Mouse (Mus musculus) kidney, adult 18-20 months (tissue): ENCODE data around the gene Polr2b.
A peak's percentile ranks its signal among the peaks of the same experiment; 100 is the strongest.

ENCODE experiments used
- DNase-seq: peaks from one replicate; pipeline ENCODE4 v3.0.0; 2021

Polr2b gene

DNA sequence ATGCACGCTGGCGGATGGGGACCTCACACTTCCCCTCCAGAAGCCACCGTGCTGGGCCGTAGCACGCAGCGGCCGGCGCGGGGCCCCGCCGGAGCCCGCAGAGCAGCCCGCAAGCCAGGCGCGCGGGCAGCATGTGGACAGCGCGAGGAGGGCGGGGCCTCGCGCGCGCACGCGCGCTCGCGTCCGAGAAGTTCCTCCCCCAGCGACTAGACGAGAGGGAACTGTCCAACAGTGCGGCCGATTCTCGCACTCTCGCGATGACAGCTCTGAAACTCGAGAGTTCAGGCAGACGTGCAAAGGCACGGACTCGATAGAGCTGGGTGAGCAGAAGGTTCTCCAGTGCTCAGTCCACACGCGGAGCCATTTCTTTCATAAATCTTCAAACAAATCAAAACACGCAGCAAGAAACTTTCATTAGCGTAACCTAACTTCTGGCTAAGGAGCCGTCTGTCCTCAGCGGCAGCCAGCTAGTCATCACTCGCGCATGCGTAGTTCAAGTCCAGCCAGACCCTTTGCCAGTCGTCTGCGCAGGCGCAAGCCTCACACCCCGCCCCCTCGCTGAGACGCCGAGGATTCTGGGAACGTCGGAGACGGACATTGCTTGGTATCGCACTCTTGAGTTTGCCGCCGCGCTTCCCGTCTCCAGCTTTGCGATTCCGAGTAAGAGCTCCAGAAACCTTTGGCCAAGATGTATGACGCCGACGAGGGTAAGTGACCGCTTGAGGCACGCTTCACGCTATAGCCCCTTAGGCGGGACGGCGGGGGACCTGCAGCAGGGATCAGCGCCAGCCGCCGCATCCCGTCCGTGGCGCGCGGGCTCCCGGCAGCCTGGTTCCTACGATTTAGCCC lies at the start of gene Polr2b, which contains the start of gene Noa1:
Gene Polr2b (plus strand): TSS at position 224 of the 849 bp plus-strand sequence.
Gene Noa1 (minus strand): TSS at position 161 of the 849 bp plus-strand sequence.
- peak; percentile 99 for DNase-seq

DNA sequence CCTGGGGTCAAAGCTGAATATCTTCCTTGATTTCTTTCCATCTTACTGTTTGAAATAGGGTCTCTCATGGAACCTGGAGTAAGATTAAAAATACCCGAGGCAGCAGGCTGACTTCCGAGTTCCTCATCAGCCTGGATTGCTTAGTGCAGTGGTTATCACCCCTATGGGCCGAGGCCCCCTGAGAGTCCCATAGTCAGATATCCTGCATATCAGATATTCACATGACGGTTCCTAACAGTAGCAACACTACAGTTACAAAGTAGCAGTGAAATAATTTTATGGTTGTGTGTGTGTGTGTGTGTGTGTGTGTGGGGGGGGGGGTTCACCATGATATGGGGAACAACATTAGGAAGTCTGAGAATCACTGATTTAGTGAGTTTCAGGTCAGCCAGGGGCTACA lies 48.8 kb upstream of the Polr2b start:
- no peak for DNase-seq

DNA sequence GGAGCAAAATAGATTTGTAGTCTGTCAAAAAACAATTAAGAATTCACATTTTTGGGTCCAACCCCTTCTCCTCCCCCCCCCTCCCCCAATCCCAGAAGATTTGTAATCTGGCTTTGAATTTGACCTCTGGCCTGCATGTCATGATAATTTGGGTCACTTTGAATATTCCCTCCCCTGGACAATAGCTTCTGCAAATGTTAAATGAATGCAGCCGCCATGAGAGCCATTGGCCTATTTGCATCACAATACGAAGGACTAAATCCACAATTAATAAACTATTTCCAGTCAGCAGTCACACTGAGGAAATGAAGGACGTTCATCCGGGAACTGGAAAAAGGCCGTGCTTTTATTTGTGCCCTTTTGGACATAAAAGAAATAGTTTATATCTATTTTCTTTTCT lies 47.8 kb upstream of the Polr2b start:
- DNase-seq = no peak

DNA sequence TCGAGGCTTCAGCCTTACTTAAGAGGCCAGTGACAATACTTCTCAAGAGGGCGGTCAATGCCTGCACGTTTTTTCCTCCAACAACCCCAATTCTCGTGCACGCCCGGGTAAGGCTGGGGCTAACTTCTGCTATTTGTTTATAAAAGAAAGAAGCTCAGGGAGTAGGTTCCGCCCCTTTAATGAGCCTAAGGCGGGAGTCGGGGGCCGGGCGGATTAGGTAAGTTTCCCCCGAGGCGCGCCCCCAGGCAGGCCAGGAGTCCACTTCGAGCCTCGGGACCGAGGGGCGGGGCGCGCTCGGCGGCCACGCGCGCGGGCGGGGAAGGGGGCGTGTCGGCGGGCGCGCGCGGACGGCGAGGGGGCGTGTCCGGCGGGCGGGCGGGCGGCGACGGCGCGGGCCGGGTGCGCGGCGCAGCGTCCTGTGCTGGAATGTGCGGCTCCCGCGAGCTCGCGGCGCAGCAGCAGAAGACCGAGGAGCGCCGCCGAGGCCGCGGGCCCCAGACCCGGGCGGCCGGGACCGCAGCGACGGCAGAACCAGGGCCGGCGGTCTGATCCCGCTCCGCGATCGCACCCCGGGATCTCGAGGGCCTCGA lies 44.8 kb upstream of the Polr2b start, which contains the start of gene Rest:
Gene Rest (plus strand): TSS at position 411 of the 590 bp plus-strand sequence.
- DNase-seq = peak; percentile 84

DNA sequence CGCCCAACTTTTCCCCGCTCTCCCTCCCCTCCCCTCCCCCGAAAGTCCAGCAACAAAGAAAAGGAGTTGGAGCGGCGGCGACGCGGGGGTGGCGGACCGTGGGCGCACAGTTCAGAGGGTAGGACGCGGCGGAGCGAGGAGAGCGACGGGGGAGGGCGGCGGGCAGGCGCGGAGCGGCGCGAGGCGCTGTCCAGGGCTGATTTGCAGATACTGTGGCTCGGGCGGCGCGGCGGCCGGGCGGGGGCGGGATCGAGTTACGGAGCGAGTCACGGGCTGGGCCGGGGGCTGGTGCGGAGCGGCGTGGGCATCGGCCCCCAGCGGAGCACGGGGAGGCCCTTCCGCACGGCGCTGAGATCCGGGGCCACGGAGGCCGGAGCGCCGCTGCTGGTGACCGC lies 44.3 kb upstream of the Polr2b start:
- peak; percentile 76 for DNase-seq

DNA sequence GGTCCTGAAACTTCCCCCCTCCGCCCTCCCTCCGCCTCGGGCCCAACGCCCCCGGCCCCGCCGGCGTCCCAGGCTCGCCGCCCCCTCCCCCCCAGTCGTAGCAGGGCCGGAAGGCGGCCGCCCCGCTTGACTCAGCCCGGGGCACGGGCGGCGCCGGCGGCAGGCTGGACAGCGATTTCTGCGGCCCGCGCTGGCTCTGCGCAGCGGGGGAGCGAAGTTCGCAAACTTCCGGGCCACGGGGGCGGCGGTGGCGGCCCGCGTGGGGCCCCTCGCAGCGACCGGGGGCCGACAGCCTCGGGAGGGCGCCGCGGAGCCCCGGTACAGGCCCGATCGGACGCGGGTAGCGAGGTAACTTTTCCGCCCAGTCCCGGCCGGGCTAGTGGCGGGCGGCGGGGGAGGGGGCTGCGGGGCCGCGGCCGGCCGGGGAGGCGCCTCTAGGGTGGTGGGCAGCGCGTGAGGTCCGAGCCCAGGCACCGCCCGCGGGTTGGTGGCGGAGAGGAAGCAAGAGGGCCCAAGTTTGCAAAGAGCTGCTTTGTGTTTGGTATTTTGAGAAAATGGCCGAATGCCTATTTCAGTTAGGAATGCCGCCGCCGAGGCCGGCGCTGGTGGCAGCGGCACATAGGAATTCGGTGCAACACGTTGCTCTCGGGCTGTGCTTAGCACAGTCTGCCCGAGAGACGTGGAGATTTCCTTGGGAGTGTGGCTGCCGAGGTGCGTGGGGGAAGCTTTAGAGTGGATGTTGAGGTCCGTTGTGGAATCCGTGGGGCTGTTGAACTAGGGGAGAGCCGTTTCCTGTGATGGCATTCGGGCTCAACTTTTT lies 43.7 kb upstream of the Polr2b start:
- peak; percentile 76 for DNase-seq

DNA sequence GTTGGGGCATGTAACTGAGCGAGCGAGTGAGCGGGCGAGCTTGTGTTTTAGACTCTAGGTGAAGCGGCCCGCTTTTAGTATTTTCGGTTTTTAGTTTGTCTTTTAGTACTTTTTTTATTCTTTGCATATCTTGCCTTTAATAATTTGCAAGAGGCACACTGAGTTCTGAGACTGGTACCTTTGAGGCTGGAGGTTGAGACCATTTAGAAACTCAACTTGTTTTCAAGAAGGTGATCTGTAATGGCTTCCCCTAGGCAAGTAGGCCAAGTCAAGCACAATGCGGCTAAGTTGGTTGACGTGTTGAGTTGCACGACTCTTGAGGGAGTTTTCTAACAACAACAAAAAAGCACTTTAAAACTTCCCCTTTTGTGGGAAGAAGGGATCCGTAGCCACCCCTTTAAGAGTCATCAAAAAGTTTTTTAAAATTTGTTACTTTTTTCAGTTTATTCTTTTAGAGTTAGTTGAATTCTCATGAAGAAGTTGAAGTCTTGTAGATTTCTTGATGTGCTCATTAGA lies 43.0 kb upstream of the Polr2b start:
- no peak for DNase-seq

DNA sequence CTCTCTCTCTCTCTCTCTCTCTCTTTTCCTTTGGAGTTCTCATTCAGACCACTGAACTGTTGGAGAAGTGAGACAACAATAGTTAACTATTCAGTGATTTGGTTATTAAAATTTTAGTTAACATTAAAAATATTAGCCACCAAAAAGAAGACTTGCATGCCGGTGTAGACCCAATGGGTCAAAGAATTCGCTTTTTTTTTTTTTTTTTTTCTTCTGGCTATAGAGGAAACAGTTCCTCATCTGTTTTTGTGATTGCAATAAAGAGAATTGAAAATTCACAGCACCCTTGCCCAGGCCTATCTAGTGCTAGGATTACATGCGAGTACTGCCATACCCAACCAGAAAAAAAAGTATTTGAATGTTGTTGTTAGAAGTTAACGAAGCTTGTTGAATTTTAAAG lies 42.5 kb upstream of the Polr2b start:
- no peak for DNase-seq

DNA sequence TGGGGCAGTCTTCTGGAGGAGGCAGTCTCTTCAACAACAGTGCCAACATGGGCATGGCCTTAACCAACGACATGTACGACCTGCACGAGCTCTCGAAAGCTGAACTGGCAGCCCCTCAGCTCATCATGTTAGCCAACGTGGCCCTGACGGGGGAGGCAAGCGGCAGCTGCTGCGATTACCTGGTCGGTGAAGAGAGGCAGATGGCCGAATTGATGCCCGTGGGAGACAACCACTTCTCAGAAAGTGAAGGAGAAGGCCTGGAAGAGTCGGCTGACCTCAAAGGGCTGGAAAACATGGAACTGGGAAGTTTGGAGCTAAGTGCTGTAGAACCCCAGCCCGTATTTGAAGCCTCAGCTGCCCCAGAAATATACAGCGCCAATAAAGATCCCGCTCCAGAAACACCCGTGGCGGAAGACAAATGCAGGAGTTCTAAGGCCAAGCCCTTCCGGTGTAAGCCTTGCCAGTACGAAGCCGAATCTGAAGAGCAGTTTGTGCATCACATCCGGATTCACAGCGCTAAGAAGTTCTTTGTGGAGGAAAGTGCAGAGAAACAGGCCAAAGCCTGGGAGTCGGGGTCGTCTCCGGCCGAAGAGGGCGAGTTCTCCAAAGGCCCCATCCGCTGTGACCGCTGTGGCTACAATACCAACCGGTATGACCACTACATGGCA lies 41.9 kb upstream of the Polr2b start:
- no peak for DNase-seq

DNA sequence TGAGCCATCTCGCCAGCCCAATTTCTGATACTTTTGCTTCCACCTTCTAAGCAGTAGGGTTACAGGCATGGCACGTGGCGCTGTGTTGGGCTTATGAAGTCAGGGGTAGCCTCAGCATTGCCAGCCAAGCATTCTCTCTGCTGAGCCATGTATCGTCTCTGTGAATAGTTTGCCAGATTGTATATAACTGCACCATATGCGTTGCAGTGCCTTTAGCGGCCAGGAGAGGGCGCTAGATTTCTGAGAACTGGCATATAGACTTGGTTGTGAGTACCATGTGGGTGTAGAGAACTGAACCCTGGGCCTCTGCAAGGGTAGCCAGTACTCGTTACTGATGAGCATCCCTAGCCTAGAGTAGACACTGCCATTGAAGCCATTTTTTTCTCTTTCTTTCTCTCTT lies 40.5 kb upstream of the Polr2b start:
- no peak for DNase-seq

DNA sequence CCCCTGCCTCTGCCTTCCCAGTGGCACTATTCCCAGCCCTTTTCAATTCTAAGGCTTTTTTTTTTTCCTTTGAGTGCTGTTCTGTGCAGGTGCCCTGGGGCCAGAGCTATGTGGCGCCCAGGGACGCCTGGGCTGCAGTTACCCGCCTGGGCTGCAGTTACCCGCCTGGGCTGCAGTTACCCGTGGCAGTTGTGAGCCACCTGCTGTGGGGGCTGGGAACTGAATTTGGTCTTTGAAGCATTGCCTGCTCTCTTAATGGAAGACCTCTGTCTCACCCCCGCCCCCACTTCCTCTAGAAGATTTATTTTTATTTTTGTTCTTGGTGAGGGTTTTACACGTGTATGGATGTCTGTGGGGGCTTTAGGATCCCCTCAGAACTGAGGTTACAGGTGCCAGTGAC lies 36.8 kb upstream of the Polr2b start:
- no peak for DNase-seq

DNA sequence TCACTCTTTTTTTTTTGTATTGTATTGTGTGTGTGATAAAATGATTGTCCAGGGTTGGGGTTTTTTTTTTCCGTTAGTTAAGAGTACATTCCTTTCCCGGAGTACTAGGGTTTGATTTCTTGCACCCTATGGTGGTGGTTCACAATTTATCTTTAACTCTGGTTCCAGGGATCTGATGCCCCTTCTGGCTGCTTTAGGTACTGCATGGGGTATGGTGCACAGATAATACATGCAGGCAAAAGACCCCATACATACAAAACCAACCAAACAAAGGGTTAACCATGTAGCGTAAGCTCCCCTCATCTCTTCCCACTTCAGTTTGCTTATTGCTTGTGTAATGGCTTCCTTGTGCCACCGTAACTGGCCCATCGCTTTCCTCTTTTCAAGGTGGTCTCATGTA lies 34.0 kb upstream of the Polr2b start:
- DNase-seq = peak; percentile 40

DNA sequence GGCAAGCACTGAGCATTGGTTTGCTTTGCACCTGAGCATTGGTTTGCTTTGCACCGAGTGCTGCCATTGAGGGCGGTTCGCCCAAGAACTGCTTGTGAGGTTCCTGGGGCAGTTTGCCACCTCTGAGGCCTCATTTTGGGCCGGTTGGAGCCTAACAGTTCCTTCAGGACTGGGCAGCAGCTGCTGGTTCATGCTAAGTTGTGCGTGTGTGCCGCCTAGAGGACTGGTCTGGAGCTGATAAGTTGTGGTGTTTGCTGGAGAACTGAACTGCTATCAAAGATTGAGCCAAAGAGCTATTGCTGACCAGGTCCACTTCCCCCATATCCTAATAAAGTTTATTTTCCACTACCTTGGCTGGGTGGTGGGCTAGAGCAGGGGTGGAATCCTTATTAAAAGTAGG lies 32.7 kb upstream of the Polr2b start:
- no peak for DNase-seq

DNA sequence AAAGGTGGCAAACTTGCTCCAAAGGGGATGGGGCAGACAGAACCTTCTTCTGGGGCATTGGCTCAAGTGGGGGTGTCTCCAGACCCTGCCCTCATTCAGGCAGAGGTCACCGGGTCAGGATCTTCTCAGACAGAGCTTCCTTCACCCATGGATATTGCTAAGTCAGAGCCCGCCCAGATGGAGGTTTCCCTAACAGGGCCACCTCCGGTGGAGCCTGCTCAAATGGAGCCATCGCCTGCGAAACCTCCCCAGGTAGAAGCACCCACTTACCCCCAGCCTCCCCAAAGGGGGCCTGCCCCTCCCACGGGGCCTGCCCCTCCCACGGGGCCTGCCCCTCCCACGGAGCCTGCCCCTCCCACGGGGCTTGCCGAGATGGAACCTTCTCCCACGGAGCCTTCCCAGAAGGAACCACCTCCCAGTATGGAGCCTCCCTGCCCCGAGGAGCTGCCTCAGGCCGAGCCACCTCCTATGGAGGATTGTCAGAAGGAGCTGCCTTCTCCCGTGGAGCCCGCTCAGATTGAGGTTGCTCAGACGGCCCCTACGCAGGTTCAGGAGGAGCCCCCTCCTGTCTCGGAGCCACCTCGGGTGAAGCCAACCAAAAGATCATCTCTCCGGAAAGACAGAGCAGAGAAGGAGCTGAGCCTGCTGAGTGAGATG lies 28.3 kb upstream of the Polr2b start:
- no peak for DNase-seq

DNA sequence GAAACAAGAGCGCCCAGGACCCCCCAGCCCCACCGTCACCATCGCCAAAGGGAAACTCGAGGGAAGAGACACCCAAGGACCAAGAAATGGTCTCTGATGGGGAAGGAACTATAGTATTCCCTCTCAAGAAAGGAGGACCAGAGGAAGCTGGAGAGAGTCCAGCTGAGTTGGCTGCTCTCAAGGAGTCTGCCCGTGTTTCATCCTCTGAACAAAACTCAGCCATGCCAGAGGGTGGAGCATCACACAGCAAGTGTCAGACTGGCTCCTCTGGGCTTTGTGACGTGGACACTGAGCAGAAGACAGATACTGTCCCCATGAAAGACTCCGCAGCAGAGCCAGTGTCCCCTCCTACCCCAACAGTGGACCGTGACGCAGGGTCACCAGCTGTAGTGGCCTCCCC lies 27.7 kb upstream of the Polr2b start:
- no peak for DNase-seq

DNA sequence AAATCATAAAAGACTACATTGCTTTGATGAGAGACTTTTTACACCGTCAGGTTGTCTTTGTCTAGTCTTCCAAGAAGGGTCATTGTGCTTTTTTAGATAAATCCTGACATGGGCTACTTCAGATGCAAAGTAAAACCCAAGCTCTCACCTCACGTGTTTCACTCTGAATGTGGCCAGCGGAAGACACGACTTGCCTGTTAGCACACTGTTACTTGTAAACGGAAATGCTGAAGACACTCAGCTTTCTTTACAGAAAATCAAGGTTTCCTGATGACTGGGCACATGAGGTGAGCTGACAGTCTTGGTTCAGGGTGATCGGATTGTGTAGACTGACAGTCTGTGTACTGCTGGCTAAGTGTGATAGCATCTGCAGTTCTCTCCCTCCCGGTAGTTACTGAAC lies 24.3 kb upstream of the Polr2b start:
- DNase-seq = no peak

DNA sequence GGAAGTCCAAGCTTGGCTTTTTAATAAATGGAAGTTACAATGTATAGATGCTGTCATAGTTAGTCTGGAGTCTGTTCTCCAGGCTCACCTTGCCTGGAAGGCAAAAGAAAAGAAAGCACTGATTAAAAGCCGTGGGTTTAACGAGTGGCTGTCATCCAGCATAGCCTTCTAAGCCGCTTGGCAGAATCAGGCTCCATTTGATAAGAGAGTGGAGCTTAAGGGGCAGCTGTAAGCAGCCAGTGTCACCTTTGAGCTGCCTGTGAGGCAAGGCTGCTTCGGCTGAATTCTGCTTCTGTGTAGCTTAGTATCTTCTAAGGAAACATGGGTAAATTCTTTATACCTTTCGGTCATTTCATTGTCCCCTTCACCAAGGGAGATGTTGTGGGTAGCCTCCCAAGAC lies 23.0 kb upstream of the Polr2b start:
- no peak for DNase-seq

DNA sequence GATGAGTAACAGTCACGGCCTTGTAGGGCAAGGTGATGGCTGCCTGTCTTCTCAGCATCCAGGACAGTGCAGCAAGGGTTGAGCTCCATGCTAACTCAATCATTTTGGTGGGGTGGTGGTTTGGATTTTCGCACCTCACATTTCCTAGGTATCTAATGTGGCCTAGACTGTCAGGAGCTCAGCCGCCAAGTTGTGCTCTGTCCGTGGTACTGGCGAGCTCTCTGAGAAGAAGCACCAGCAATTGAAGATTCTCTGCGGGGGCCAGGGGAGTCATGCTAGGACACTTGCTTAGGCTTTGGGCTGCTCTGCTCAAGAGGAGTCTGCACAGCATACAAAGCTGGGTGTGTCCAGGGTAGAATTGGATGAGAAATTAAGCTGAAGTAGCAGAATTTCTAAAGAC lies 22.0 kb upstream of the Polr2b start:
- DNase-seq = no peak

DNA sequence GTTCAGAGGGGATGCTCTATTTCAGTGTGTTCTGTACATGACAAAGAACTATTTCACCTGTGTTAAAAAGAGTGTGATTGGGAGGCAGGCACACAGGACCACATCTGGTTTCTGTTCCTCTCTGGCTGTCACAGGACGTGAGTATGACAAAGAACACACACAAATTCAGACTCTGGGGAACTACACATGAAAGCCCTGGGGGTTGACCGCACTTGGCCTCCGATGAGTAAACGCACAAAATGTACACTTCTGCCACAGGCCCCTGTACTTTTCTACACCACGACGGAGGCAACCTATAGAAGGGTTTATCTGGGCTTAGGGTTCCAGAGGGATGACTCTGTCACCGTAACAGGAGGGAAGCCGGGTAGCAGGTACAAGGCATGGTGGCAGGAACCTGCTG lies 20.3 kb upstream of the Polr2b start:
- DNase-seq = no peak

DNA sequence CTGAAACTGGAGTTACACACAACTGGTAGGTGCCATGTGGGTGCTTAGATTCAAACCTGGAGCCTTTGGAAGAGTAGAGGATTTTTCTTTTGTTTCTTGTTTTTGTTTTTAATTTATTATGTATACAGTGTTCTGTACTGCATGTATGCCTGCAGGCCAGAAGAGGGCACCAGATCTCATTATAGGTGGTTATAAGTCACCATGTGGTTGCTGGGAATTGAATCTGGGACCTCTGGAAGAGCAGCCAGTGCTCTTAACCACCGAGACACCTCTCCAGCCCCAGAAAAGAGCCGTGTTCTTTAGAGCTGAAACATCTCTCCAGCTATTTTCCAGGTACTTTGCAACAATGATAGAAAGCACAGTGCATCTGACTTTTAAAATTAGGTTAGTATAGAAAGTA lies 19.3 kb upstream of the Polr2b start:
- no peak for DNase-seq

DNA sequence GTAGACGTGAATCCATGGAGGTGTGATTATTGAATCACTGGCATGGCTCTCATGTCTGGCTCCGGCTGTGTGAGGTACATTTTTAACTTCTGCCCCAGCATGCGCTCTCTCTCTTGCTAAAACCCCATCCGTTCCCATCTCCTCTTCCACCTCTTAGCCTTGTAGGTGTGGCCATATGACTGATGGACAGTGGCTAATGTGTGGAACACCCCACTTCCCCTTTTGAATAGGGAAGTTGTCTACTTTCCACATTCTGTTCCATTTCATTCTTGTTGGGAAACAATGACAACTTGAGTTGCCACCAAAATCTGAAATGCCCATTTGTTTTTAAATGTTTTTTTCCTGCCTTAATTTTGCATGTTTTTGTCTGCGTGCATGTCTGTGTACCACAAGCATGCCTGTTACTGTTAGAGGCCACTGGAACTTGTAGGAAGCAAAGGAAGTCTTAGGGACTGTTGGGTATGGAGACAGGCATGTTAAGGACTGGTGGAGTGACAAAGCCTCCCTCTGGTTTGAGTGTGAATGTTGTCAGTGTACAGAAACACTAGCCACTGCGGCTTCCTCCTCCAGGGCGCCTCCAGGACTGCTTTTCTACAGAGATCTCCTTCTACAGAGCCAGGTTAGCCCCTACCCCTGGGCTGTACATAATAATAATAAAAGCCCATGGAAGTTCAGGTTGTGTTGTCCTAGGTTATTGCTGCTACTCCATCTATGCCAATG lies 17.0 kb upstream of the Polr2b start:
- no peak for DNase-seq

DNA sequence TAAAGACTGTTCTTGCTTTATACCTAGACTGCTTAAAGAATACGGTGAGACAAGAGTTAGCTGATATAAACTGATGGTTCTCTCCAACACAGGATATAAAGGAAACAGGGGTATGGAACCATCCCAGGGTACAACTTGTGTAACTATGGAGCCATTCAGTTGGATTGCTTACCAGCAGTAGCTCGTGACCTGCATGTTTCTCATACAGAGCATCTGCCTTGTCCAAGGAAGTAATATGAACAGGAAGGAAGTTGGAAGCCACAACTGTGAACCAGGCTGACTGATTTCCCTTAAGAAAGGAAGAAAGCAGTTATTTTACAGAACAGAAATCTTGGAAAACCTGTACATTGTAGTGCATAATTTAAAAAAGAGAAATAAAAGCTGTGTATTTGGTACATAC lies 10.5 kb upstream of the Polr2b start:
- DNase-seq = no peak
